Mouse (Mus musculus): ENCODE data around the gene Llcfc1.

The Llcfc1 gene

DNA sequence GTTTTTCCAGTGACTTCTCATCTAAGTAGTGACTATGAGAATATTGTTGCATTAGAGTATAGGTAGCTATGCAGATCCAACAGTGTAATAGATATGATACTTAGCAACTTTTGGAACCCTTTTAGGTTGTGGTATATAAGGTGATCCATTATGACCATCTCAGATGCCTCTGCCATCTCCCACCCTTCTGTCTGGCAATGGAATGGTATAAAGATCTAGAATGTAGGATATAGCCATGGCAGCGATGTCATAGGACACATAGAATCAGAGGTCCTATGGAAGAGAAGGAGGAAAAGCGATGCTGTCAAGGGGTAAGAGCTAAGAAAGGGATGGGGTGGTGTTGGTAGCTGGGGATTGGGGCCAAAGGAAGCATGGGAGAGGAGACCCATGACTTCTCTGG lies at the start of gene Llcfc1:
Gene Llcfc1, plus strand, starts transcription at position 301 of the 400 bp plus-strand sequence.
- in situ Hi-C loops (cut with MboI, MseI), result no loop called here

GRCm38 (mm10) chr6:41635211-41635610 lies 49.0 kb upstream of the Llcfc1 start:
- in situ Hi-C loops (cut with MboI, MseI), result no loop called here

GRCm38 (mm10) chr6:41636178-41636577 lies 48.1 kb upstream of the Llcfc1 start, which contains the start of gene Trpv6:
TSS of gene Trpv6 (minus strand) at chr6:41636405.
- in situ Hi-C loops (cut with MboI, MseI), result no loop called here

DNA sequence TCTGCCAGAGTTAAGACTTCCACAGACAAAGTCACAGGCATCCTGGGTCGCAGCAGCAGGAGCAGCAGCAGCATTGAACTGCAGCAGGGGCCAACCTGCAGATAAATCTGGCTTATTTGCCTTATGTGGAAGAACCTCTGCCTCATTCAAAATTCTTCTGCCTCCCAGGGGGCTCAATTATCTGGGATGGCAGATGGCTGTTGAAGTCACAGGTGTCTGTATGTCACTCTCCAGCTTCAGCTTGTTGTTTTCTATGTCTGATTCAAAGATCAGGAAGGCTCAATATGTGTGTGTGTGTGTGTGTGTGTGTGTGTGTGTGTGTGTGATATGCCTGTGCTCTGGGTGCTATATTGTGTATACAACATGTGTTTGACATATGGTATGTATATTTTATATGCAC lies 46.8 kb upstream of the Llcfc1 start:
- in situ Hi-C loops (cut with MboI, MseI), result no loop called here

- in situ Hi-C loops (cut with MboI, MseI), result no loop called here
These were observed 46.2 kb upstream of the Llcfc1 start for GRCm38 (mm10) chr6:41637927-41638506.

DNA sequence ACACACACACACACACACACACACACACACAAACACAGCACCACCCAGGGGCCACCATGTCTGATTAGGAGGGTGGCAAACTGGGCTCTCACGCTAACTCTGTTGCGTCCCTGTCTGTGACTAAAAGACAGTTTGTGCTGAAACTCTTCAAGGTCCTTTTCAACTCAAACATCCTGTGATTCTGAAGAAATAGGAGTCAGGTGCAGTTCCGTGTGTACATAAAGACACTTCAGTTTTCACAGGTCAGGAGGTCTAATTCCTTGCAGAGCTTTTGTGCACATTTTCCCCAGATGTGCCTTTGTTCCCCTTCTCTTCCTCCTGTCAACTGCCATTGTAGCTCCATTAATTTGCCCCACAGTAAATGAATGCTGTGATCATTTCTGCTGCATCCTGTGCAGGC lies 43.8 kb upstream of the Llcfc1 start:
- in situ Hi-C loops (cut with MboI, MseI), result no loop called here

DNA sequence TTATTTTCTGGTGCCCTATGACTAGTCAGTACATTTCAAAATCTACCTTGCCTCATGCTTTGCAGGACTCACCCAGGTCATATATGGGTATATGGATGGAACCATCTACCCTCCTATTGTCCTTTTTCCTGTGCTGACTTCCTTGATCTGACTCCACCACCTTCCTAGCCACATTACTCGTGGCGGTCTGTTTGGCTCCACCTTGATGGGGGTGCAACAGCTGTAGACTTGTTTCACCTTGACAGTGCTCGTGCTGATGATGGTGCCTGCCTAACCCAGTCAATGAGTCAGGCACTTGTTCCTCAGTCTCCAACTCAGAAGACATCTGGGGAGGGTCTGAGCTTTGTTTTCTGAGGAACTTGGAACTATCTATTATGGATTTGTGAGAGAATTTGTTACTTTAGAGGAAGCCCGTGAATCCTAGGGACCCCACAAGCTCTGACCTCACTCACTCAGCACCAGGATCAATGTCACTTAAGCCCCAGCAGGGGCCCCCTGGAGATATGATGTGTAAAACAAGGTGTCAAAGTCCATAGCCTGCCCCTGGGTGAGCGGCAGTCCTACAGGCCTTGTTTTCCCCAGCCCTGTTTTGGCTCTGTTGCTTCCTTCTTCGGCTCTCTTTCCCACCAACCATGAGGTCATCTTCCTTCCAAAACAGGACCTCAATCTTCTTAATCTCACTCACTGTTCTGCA lies 42.9 kb upstream of the Llcfc1 start:
- in situ Hi-C loops (cut with MboI, MseI), result no loop called here

DNA sequence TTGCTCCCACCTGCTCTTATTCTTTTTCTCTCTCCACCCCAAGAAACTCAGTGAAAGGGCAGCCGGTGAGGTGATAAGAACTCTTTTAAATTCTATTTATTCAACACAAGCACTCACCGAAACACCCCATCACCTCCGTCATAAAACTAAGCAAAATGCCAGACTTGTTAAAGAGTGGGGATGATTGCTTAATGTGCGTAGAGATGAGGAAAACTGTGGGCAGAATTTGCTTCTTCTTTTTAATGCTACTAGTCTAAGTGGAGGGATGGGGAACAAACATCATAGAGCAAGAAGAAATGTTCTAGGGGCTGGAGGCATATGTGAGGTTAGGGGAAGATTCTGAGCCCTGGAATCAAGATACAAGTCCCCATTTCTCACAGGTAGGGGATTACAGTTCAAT lies 41.5 kb upstream of the Llcfc1 start:
- in situ Hi-C loops (cut with MboI, MseI), result no loop called here

GRCm38 (mm10) chr6:41643227-41643626 lies 41.0 kb upstream of the Llcfc1 start:
- in situ Hi-C loops (cut with MboI, MseI), result no loop called here

- in situ Hi-C loops (cut with MboI, MseI), result no loop called here
These were observed 38.0 kb upstream of the Llcfc1 start for GRCm38 (mm10) chr6:41646220-41646619.

- in situ Hi-C loops (cut with MboI, MseI), result no loop called here
These were observed 37.6 kb upstream of the Llcfc1 start for GRCm38 (mm10) chr6:41646672-41647071.

GRCm38 (mm10) chr6:41653173-41653572 lies 31.1 kb upstream of the Llcfc1 start:
- in situ Hi-C loops (cut with MboI, MseI), result no loop called here

DNA sequence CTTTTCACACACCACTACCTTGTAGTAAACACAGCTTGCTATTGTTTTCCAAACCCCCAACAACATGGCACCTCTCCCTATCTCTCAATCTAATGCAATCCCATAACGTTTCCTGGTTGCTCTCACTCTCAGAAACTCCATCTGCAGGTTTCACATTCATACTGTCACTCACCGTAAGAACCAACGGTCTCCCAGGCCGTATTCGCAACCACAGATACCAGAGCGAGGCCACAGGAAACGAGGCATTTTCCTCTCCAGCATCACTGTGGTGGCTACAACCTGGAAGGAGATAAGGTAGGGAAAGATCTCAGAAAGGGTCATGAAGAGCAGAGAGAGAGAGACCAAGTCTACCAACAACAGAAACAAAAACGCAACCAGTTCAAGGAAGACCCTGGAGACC lies 29.6 kb upstream of the Llcfc1 start:
- in situ Hi-C loops (cut with MboI, MseI), result no loop called here

DNA sequence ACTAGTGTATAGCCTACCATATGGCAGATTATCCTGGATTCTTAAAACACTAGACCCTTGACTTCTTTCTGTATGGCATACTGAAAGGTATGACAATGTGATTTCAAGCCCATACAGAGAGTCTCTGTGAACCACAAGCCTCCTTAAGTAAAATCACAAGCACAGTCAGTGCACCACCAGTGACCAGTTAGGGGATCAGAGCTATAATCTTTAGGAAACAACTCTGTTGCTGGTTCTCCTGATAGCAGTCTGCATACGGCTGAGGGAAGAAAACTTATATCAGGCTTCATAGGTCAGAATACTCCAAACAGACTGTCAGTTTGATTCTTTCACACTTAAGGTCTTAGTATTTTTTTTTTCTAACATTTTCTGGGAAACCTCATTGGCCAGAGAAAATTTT lies 25.7 kb upstream of the Llcfc1 start:
- in situ Hi-C loops (cut with MboI, MseI), result no loop called here

GRCm38 (mm10) chr6:41662320-41662719 lies 21.9 kb upstream of the Llcfc1 start:
- in situ Hi-C loops (cut with MboI, MseI), result no loop called here

GRCm38 (mm10) chr6:41676530-41676929 lies 7.7 kb upstream of the Llcfc1 start:
- in situ Hi-C loops (cut with MboI, MseI), result loop anchor here (10.0 kb wide), 1 partner anchor 1322 kb away; no protein-coding TSS in a partner anchor

GRCm38 (mm10) chr6:41680669-41681068 lies 3.6 kb upstream of the Llcfc1 start, which contains the start of gene Trpv5:
TSS of gene Trpv5 (minus strand) at chr6:41680769.
- in situ Hi-C loops (cut with MboI, MseI), result no loop called here

GRCm38 (mm10) chr6:41681656-41682055 lies 2.6 kb upstream of the Llcfc1 start:
- in situ Hi-C loops (cut with MboI, MseI), result no loop called here

GRCm38 (mm10) chr6:41684911-41685310 lies 680 bp downstream of the Llcfc1 start:
- in situ Hi-C loops (cut with MboI, MseI), result no loop called here

DNA sequence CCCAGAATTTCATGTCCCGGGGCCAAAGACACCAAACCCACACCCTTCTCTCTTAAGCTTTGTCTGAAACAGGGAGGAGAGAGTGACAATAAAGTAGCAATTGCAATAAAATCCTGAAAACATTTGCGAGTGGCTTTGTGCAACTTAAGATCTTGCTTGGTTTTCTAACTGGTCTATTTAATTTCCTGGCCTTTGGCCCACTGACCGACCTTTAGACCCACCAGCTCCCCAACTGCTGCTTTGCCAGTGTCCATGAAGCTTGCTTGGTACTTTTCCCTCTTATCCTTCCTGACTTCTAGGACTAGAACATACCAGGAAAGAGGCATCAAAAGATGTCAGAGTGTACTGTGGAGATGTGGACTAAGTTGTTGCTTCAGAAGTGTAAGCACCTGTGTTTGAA lies 1.4 kb downstream of the Llcfc1 start:
- in situ Hi-C loops (cut with MboI, MseI), result no loop called here

DNA sequence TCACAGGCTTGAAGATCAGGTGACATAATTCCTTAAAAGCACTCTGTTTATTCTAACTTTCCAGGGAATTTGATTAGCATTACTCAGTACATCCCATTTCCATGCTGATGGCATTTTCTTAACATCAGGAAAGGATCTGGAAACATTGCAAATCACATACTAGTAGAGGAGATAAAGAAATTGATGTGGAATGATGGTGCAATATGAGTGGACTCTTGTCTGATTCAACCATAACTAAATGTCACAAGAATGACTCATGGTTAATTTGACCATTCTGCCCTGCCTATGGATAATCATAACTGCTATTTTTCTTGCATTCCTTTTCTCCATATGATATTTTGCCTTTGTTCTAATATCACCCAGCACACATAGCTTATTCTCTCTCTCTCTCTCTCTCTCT lies 8.0 kb downstream of the Llcfc1 start:
- in situ Hi-C loops (cut with MboI, MseI), result no loop called here

DNA sequence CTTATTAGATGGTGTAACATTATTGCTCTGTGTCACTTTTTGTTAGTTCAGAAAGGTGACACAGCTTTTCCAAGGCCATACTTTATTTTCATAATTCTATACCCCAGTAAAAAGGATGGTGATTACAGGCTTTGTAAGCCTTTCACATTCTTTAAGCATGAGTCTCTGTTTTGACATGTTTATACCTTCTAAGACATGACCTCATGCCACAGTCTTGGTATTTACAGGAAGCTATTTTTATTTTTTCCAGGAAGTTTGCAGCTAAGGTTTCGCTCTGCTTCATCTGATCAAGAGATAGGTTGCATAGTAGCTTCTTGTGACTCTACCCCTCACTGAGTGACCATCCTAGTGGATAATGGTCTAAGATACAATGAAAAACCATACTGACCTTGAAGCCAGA lies 10.2 kb downstream of the Llcfc1 start:
- in situ Hi-C loops (cut with MboI, MseI), result no loop called here

GRCm38 (mm10) chr6:41701245-41701644 lies 17.0 kb downstream of the Llcfc1 start:
- in situ Hi-C loops (cut with MboI, MseI), result no loop called here
